Mouse (Mus musculus) c-Kit-positive CD71-positive TER-119-negative erythroid progenitor cells, embryonic 14.5 days (primary cell): ENCODE results near the gene Sypl.

ENCODE experiments used
- DNase-seq: peaks from one replicate; pipeline ENCODE4 v3.0.0-alpha.2; 2013; ENCODE audit warnings: low read depth

The Sypl gene

DNA sequence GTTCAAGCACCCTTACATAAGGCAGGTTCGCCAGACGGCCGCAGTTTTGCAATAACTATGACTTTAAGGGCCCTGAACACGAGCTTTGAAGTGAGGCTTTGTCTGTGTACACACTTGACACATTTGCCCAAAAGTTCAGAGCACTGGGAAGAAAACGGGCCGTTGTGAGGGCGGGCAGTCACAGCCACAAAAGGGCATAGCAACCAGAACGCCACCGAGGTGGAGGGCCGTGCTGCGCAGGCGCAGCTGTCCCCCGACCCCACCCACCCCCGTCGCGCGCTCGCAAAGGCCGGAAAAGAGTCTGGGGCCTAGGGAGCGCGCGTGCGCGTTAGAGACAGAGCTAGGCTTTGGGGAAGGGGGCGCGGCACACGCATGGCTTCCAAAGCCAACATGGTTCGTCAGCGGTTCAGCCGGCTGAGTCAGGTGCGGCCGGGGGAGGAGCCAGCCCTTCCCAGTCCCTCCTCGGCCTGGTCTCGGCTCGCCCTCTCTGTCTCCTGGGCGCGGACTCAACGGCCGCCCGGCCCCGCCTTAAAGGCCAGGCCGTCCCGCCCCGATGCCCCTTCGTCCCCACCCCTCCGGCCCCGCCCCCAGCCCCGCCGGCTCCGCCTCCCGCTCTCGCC, at the start of gene Sypl:
Gene Sypl, plus strand, starts transcription at position 296 of the 620 bp plus-strand sequence.
- DNase-seq: peak; percentile 94

DNA sequence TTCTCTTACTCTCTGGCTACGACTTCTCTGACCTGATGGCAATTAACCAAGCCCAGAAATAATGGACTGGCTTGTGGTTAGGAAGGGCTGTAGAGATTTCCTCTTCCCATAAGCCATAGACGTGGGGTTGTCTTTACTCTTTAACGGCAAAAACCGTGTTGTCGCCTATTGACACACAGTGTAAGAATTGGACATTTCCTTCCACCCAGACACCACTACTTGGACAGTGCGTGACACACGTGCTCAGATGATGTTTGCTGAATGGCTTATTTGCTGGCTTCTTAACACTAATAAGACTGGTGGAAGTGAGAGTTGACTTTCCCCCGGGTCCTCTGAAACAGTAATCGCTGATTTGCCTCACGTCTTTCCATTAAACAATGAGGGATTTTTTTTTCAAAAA, 44.0 kb upstream of the Sypl start:
- DNase-seq: no peak

DNA sequence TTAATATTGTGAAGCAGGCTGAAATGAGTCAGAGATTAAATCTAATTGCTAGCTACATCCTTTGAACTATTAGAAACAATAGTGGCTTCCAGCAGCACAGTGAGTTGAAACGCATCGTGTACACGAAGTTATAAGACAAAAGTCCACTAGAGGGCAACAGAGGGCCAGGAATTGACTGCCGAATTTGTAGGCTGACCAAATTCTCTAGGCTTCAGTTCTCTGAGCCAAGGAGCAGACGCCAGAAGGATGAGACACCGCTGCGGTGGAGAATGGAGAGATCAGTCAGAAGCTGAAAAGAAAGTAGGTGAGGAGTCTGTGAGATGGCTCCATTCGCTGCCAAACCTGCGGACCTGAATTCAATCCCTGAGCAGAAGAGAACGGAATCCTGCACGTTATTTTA, 43.6 kb upstream of the Sypl start:
- peak; percentile 55 for DNase-seq

DNA sequence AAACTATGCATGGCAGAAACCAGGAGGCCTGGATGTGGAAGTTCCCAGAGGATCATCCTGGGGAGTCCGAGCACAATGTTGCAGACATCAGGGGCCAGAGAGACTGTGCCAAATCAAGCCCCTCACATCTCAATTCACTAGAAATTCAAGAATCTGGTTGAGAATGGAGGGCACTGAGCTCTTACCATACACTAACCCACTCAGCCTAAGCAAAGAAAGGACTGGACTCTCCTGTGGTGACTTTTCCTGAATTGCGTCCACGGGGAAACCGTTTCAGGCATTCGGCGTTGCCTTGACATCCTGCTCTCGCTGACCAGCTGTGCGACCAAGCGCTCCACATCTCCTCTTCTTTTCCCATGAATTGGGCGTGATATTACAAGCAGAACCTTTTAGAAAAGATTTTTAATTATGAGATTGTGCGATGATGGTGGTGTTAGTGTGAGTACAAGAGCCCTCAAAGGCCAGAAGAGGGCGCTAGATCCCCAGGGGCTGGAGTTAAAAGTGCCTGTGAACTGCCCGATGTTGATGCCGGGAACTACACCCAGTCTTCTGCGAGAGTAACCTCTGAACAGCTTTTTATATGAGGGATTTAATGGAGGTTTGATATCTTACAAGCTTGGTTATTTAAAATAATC, 43.0 kb upstream of the Sypl start:
- DNase-seq: peak; percentile 51

DNA sequence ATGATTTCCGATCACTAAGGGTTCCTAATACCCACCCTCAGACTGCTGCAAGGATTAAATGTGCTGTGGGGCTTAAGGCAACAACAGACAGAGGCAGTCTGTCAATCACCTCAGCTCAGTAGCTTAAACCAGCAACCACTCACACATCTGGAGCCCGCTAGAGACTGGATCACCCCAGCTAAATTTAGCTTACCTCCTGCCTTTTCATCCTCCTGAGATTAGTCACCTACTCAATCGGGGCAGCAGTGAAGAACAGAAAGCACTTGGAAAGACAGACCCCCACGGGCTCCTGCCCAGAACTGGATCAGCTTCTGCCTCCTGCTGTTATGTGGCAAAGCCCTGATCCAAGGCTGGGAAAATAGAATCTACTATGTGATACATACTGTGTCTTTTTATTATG, 42.1 kb upstream of the Sypl start:
- DNase-seq: no peak

DNA sequence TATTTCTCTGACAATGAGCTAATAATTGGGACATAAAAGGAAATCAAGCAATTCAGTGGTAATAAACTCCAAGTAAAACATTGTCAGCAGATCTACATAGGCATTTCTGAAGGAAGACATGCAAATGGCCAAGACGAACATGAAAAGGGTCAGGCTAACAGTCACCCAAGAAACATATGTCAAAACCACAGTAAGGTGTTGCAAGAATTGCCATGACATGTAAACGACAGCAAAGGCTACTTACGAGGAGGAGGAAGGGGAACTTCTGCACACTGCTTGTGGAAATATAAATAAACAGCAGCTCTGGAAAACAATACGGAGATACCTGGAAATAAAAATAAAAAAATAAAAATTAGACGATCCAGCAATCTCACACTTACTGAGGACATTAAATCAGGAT, 40.9 kb upstream of the Sypl start:
- no peak for DNase-seq

DNA sequence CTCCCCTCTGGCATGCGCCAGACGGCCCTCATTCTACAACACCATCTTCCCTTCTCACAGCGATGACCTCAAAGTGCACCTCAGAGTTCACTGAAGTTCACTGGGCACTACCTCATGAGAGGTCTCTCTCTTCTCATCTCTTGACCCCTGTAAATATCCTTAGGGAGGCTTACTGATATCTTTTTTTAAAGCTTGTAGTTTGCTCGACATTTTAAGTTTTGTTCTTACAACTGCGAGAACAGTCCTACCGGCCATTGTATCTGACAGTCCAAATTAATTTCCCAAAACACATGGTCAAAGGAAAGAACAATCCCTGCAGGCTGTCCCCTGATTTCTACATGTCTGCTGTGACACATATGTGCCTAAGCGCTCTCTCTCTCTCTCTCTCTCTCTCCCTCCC, 35.0 kb upstream of the Sypl start:
- DNase-seq: no peak

DNA sequence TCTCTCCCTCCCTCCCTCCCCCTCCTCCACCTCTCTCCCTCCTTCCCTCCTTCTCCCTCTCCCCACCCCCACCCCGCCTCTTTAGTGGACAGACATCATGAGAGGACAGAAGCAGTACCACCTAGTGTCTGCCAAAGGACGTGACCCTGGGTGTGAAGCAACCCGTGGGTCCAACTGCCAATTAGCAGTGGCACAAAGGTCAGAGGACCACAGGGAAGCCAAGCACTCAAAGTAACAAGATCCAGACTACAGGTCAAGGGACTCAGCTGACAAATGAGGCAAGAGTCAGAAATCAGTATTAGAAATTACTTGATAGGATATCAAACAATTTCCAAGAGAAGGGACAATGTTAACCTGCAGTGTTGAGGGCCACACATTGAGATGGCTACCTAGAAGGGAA, 34.6 kb upstream of the Sypl start:
- no peak for DNase-seq

DNA sequence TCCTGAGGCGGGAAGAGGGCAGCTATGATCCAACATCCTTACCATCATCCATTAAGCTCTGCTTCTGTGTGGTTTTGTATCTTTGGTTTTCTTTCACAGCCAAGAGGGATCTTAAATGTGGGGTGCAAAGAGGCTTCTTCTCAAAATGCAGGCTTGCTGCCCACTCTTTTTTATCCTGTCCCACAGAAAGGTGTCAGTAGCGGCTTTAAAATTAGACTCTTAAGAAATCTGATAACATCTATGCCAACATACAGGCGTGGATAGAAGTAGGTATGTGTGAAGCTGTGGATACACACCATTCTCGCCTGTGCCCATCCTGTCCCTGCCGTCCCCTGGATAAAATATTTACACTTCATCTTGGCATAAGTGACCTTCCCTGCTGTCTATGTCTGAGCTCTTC, 34.2 kb upstream of the Sypl start:
- no peak for DNase-seq

DNA sequence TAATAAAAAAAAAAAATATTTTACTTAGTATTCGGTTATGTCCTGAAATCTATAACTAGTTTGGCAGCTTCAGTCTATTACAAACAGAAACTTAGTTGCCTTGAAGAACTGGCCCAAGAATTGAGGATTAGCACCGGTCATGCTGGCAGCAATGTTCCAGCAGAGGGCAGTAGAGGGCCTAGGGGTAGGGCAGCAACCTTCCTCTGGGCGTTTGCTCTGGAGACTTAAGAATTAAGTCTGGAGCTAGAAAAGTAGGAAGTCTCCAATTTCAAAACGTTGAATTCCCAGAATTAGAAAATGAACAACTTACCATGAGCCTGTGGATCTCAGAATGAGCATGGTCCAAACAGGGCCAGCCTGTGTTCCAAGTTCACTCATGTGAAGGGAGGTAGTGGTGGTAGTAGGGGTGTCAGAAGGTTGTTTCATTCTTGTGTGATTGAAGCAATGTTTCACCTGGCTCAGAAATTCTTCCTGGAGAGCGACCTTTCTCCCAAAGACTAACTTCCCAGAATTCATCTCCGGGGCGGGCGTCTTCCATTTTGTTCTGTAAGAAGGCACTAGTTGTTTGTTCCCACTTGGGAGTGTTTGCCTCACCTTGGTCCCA, 33.4 kb upstream of the Sypl start:
- DNase-seq: peak; percentile 36

DNA sequence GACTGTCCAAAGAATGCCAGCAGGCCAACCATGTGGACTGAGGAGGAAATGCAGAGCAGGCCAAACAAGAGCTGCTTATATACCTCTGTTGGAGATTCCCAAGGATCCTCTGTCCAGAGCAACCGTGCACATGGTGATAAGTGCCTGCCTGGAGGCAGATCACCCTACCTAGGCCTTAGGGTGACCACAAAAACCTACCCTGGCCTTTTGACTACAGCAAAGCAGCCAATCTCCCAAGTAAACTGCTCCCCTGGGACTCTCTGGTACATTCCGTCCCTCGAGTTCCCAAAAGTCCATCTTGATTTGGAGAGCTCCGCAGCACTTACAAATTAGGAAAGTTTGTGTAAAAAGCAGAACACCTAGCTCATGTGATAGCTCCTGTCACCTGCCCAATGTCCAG, 32.6 kb upstream of the Sypl start:
- DNase-seq: no peak

DNA sequence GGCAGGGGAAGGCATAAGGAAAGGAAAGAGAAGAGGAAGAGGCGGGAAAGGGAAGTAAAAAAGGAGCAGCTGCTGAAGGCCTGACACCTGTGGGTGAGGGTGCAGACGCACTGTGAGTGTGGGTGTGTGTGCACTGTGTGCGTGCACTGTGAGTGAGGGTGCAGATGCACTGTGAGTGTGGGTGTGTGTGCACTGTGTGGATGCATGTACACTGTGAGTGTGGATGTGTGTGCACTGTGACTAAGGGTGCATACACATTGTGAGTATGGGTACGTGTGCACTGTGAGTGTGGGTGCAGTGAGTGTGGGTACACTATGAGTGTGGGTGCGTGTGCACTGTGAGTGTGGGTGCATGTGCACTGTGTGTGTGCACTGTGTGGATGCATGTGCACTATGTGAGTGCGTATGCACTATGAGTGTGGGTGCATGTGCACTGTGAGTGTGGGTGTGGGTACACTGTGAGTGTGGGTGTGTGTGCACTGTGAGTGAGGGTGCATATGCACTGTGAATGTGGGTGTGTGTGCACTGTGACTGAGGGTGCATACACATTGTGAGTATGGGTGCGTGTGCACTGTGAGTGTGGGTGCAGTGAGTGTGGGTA, 32.1 kb upstream of the Sypl start:
- no peak for DNase-seq

DNA sequence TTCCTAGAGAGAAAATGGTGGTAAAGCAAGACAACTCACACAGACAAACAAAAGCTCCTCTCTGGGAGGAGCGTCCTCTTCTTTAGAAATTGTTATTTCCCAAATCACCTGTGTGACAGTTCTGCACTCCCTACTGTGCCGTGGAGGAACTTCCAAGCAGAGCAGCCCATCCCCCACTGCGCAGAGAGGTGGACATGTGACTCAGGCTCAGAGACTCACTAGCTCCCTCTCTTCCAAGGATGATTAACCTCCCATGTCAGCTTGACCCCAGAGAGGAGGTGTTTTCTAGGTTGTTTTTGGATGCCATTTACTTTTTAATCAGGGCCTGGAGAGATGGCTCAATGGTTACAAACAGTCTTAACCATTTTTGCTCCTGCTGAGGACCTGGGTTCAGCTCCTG, 29.4 kb upstream of the Sypl start:
- DNase-seq: no peak

DNA sequence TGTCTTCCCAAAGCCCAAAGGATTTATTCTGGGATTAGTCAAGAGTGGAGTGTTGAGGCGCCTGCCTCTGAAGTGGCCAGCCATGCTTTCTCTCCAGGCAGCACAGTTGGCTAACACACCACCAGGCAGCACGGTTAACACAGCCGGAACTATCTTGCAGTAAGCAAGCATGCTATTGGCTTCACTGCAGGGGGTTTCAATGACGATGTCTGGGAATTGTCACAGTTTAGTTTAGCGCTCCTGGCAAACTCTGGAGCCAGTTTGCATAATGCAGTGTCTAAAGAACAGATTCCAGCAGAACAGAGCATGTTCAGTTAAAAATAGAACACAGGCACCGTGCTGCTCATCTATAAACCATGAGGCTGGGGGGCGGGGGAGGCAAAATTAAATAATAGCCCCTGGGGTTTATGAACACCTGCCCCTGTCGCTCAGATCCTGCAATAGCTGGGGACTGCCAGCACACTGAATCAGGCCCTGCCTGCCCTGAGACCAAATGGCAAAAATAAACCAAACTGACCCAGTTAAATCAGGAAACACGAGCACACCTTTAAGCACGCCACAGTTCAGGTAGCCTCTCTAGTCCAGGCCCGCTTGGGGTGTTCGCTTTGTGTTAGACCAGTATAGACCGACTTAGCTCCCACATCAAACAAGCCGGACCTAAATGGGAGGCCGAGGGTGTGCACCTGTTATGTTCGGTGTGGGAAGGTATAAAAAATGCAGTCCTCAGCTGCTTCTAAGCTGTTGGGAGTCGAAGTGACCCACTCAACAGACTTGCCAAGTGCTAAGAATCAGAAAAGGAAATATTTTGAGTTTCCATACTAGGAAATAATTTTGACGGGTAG, 27.1 kb upstream of the Sypl start:
- DNase-seq: no peak

DNA sequence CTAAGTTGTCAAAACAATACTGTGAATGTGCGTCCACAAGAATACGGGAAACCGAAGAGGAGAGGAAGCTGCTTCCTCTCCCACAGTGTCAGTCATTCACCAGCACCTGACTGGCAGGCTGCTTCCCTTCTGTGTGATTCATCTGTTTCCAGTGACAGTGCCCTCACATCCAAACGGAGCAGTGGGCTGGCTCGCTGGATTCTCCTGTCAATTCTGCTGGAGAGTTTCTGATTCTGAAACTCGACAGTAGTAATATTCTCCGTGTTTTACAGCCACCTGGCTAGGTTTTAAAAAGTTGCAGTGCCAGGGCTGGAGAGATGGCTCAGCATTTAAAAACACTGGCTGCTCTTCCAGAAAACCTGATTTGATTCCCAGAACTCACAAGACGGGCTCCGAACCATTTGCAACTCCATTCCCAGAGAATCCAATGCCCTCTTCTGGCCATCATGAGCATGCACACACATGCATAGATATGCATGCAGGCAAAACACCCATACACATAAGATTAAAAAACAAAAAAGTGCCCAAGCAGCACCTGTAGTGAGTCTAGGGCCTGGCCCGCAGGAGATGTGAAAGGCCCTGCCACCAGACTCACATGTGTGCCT, 26.4 kb upstream of the Sypl start:
- no peak for DNase-seq

DNA sequence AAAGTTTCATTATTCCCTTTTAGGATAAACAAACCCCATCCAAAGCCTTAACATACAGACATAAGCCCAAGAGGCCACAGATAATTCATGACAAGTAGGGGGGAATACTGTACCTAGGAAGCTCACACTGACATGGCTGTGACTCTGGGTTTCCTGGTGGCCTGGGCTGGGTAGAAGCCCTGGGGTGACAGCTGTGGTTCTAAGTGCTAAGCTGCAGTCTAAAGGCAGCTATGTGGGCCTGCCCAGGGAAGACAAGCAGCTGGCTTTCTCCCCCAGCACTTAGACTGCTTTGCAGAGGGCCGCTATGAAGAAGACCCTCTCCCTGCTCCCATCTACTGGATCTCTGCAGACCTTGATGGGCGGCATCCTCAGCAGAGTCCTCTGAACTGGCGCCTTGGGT, 25.5 kb upstream of the Sypl start:
- DNase-seq: no peak

DNA sequence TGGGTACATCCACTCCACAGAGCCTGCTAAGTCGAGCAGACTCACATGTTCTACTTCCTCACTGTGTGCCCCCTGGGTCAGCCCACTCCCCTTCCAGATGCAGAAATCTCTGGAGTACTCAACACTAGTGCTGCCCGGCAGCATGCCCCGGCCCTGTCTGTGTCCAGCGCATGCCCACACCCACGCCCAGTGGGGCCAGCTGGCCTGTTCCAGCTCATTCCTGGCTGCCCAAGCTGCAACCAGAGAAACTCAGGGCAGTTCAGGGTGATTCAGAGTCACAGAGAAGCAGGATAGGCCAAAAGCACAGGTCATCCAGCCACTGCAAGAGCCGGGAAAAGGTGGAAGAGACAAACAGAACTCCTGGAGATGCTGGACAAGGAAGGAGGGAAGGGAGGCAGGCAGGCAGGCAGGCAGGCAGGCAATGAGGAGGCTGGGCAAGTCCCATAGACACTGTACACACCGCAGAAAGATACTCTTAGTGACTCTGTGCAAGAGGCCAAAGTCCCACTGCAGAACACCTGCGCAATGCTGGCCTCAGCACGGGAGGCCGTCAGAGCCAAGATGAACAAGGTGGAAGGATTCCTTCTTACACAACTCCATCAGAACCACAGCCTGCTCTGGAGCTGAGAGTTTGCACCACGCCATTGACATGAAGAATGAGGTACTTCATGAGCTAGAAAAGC, 23.7 kb upstream of the Sypl start:
- DNase-seq: no peak

DNA sequence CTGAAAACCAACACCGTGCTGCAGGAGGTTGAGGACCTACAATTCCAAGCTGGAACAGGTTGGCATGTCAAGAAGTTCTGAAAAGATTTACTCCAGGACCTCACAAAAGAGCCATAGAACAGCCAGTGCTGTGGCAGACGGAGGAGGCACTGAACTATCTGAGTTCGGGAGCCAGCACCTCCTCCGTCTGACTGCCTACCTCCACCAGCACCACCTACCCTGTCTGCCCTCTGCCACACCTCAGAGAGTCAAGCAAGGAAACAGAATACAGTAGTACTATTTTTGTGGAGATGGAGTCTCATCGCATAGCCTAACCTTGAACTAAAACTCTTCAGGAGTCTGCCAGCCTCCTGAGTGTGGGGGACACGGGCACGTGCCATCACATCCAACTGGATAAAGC, 23.1 kb upstream of the Sypl start:
- DNase-seq: no peak

DNA sequence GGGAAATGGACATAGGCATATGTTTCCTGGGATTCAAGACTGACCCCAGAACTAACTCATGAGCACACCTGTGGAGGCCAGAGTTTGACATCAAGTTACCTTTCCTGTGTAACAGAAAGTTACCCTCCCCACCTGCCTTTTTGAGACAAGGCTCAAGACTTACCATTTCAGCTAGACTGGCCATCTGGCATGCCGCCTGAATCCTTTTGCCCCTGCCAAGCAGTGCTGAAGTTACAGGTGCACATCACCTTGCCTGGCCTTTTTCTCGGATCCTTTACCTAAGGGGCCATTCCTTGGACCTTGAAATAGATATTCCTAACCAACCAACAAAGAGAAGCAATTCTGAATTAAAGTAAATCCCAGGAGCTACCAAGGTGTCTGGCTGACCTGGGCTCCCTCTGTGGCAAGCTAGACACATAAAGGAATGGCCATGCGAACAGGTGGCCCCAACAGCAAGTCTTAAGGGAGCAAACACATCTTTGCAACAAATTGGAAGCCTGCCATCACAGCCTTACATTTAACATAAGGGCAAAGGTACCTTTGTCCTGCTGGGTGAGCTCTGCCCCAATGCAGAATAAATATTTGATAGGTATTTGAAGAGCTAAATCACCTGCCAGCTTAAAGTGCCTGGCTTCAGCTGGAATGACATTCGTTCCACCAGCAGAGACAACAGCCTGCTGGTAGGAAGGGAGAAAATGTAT, 17.3 kb upstream of the Sypl start:
- no peak for DNase-seq

DNA sequence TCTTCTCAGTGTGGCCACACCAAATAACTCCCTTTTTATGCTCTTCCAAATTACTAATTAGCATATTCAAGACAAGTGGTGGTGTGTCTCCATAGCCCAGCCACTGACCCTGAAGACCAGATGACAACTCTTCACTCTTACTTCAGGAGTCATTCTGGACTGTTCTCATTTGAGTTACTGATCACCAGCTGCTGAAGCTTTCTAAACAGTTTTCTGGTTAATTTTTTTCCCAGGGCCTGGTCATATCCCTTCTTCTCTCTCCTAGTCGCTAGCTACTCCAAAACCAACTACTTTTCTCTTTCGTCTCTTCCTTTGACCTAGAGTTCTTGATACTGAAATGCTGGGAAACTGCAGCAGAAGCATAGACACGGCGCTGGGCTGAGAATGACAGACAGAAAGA, 12.6 kb upstream of the Sypl start:
- DNase-seq: no peak

DNA sequence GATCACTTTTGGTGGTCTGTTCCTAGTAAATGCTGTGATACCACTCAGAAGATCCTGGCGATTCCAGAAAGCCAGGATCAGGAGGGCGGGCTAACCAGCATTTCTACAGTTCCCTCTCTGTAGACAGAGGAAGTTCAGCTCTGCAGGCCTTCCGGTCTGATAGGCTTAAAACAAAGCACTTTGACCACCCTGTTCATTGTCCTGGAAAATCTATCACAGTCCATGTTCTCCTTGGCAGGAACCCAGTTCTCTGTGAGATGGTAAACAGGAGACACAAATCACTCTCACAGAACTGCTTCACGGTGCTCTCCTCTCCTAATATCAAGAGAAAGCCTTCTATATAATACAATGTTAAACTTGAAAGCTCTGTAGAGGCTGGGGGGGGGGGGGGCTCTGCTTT, 10.3 kb upstream of the Sypl start:
- DNase-seq: no peak
